Mouse (Mus musculus) forebrain, embryonic 10.5 days (tissue): ENCODE measurements at regions not wholly inside any gene's neighbourhood (a gene's known extent, or its start where the extent isn't known, plus 50 kb on each side); places are given as distances from the start of the nearest gene placed in this dataset.
"Not testable (repeated sequence)": the region's sequence is repeated elsewhere in the genome, so short reads cannot be mapped to it uniquely, and the experiment has no call there.

Experiments
- DNase-seq: peaks from one replicate; pipeline ENCODE4 v3.0.0-alpha.2; 2017; ENCODE audit warnings: low spot score; ENCODE audit errors: extremely low spot score
- H3K27ac ChIP-seq: fragments of 300-500 bp; sonication (generic); 2 replicates; pipeline ENCODE4 v1.5.1; 2016; ENCODE audit warnings: mild to moderate bottlenecking
- H3K27me3 ChIP-seq: fragments of 300-500 bp; sonication (generic); 2 replicates; pipeline ENCODE4 v1.6.1; 2016; ENCODE audit warnings: mild to moderate bottlenecking; ENCODE audit not compliant: poor library complexity, severe bottlenecking
- H3K36me3 ChIP-seq: fragments of 300-500 bp; sonication (generic); replicated peaks from 2 replicates; pipeline ENCODE4 v1.6.1; 2016; ENCODE audit warnings: mild to moderate bottlenecking, moderate library complexity
- H3K4me1 ChIP-seq: fragments of 300-500 bp; sonication (generic); 2 replicates; pipeline ENCODE4 v1.6.1; 2016
- H3K4me3 ChIP-seq: fragments of 300-500 bp; sonication (generic); 2 replicates; pipeline ENCODE4 v1.5.1; 2016; ENCODE audit warnings: mild to moderate bottlenecking, moderate library complexity
- H3K9me3 ChIP-seq: fragments of 300-500 bp; sonication (generic); 2 replicates; pipeline ENCODE4 v1.6.1; 2016; ENCODE audit warnings: mild to moderate bottlenecking, moderate library complexity
- WGBS: fragments of 180-500 bp; shearing (Covaris S2); methylation state at CpG from one replicate; pipeline ENCODE4 v1.1.7; 2016; 5-methylcytosine and 5-hydroxymethylcytosine counted together

DNA sequence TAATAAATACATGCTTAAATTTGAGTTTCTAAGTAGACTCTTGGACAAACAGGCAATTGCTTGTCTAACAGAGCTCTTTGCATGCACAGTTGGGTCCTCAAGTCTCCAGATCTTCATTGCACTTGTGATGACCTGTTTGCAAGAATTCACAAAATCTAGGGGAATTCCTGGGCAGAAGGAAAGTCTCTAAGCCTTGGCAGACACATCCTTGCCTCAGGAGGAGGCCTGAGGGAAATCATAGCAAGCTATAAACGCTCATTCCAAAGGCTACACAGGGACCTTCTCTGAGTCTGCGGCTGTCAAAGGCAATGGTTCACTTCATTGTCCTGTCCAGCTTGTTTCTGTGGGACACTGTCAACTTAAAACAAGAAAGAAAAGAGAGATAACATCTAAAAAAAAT lies 117.9 kb downstream of the Phlda1 start:
- no peaks in the 10 kb centered on the region for H3K9me3 ChIP-seq
- no peak overlapping the region for H3K27ac ChIP-seq
- no peaks in the 10 kb centered on the region for H3K36me3 ChIP-seq
- no peak for DNase-seq
- no peak overlapping the region for H3K4me3 ChIP-seq
- H3K27me3 ChIP-seq, result peaks cover 90% of the 10 kb centered on the region
- H3K4me1 ChIP-seq, result peaks cover 46% of the 10 kb centered on the region
- 8% methylated on average over 2 of the region's 2 CpGs for WGBS

DNA sequence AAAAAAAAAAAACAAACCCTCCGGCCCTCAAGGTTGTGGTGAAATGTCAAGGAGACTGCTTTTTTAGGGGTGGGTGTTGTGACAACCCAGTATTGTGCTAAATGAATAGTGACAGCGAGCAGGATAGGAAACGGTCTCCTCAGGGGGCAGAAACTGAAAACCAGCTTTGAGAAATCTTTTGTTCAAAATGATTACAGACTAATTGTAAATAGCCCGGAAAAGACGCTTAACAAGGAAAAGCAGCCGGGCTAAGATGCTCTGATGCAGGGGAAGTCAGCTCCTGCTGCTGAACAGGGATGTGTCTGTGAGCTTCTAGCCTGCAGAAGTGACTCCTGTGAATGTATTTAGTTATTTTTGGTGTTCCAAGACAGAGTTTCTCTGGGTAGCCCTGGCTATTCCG lies 118.5 kb downstream of the Phlda1 start:
- Histone ChIP-seq H3K4me3 (no peak overlapping the region), H3K9me3 (no peaks in the 10 kb centered on the region), H3K27me3 (peaks cover 90% of the 10 kb centered on the region), H3K27ac (no peak overlapping the region), H3K36me3 (no peaks in the 10 kb centered on the region), H3K4me1 (peaks cover 46% of the 10 kb centered on the region)
- peak; percentile 34 for DNase-seq
- 15% methylated on average over 7 of the region's 7 CpGs for WGBS

DNA sequence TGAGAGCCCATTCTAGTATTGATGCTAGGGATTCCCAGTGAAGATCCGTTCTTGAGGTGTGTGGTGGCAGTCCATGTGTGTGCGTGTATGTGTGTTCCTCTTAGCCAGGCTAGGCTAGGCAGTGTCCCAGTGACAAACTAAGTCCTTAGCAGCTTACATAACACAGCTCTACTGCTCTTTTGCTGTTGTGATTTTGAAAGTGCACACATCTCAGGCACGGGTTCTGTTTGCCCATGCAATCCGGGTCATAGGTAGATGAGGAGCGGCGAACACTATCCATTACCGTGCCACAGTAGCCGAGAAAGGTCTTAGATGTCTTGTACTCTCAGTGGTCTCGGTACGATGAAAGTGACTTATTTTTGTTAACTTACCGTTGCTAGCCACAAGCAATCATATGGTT lies 119.5 kb downstream of the Phlda1 start:
- peaks cover 90% of the 10 kb centered on the region for H3K27me3 ChIP-seq
- DNase-seq, result no peak
- peaks cover 43% of the 10 kb centered on the region for H3K4me1 ChIP-seq
- H3K4me3 ChIP-seq, result no peak overlapping the region
- no peaks in the 10 kb centered on the region for H3K9me3 ChIP-seq
- 93% methylated on average over 11 of the region's 11 CpGs for WGBS
- no peaks in the 10 kb centered on the region for H3K36me3 ChIP-seq
- H3K27ac ChIP-seq, result no peak overlapping the region

DNA sequence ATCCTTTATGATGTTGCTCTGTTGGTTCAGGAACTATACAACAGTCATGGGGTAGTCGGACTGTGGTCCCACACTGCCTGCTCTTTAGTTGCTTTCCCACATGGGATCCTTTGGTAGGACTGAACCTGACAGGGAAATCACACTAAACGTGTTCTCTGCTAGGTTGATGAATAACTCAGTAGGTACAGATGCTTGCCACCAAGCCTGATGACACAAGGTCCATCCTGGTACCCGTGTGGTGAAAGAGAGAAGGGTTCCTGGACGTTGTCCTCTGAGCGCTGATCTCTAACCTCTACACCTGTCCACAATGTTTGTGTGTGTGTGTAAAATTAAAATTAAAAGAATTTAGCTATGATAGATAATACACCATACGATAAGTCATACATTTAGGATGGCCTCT lies 119.9 kb downstream of the Phlda1 start:
- Histone ChIP-seq H3K27ac (no peak overlapping the region), H3K9me3 (no peaks in the 10 kb centered on the region), H3K4me1 (peaks cover 40% of the 10 kb centered on the region), H3K4me3 (no peak overlapping the region), H3K36me3 (no peaks in the 10 kb centered on the region), H3K27me3 (peaks cover 90% of the 10 kb centered on the region)
- no peak for DNase-seq
- 91% methylated on average over 6 of the region's 6 CpGs for WGBS

DNA sequence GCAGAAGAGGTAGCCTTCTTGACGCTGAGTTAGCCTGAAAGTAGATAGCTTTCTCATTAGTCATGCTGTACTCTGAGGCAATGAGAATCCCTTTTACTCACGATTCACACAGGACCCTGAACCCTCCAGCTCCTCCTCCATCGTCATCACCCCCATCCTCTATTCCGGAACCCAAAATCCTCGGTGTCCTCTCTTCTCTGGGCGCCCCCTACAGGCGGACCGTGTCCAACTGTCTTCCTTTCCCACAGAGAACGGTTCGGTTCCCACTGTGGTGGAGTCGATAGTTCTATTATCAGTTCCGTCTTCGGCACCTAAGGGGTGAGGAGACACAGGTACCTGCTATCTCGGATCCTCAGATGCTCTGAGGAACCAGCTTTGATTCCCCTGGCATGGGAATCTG lies 130.2 kb downstream of the Phlda1 start:
- Histone ChIP-seq H3K9me3 (no peaks in the 10 kb centered on the region), H3K27me3 (peaks cover 15% of the 10 kb centered on the region; the same call in 1 of the 2 replicates), H3K4me1 (no peaks in the 10 kb centered on the region), H3K27ac (no peak overlapping the region), H3K4me3 (no peak overlapping the region), H3K36me3 (no peaks in the 10 kb centered on the region)
- WGBS, result 70% methylated on average over 14 of the region's 14 CpGs
- DNase-seq, result no peak

DNA sequence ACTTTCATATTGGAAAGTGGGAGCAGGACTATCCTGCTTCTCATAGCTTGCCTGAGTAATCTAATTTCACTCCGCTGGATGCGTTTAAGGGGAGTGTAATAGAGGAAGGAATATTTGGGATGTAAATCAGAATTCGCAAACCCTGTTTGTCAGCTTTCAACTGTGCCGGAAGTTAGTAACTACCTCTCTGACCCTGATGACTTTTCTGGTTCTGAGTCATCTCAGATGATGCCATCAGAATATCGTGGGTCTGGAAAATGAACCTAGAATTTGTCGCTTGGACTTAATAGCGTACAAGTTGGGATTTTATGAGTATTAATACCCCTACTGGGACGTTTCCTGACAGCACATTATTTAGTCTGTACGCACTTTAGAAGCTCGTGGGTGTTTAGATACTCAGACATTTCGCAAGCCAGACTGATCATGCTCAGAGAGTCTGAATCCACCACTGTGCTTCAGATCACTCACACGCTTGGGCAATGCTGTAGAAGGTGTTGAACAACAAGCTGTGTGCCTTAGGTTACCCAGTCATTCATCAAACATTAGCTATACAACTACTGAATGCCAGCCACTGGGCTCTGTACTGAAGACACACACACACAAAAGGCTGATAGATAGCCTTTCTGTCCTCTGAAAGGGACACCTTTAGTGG lies 131.1 kb downstream of the Phlda1 start:
- H3K27me3 ChIP-seq, result 0 out of 2 replicates have a peak, but pooled peaks cover 8% of the 10 kb centered on the region
- H3K36me3 ChIP-seq, result no peaks in the 10 kb centered on the region
- no peaks in the 10 kb centered on the region for H3K4me1 ChIP-seq
- WGBS, result 94% methylated on average over 12 of the region's 12 CpGs
- no peak for DNase-seq
- no peak overlapping the region for H3K27ac ChIP-seq
- no peaks in the 10 kb centered on the region for H3K9me3 ChIP-seq
- no peak overlapping the region for H3K4me3 ChIP-seq

DNA sequence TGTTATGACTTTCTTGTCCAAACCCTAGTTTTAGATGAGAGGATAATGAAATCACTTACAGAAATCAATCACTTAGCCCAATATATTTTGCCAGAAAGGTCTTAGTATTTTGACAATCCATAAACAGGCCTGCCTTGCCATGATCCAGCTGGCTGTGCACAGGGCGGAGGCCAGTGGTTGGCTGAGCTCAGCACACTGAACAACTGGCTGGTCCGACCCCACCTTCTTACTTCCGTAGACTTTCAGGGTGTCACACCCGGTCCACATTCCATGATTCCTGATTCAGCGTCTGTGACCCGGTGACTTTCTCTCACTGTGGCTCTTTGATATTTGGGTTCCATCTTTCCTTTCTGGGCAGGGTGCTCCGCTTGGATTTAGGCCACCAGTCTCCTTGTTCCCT lies 133.8 kb downstream of the Phlda1 start:
- Histone ChIP-seq H3K36me3 (no peaks in the 10 kb centered on the region), H3K4me1 (no peaks in the 10 kb centered on the region), H3K9me3 (no peaks in the 10 kb centered on the region), H3K4me3 (no peak overlapping the region), H3K27ac (no peak overlapping the region), H3K27me3 (no peaks in the 10 kb centered on the region)
- DNase-seq, result no peak
- 94% methylated on average over 7 of the region's 7 CpGs for WGBS

DNA sequence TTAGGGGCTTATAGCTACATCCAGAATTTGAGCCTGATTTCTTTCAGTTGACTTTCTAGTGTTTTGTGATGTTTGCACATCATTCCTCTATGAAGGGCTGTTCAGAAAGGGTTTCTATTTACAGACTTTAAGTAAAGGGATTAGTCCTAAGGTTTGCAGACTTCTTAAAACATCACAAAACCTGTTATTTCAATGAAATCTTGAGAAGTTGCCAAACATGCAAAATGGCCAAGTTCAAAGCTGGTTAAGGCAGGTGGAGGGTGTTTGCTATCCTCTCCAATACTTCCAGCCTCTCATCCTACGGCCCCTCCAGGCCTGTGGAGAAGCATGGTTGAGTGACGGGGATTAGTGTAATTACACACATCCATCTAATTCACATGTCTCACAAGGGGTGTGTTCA lies 136.6 kb downstream of the Phlda1 start:
- no peaks in the 10 kb centered on the region for H3K27me3 ChIP-seq
- 74% methylated on average over 2 of the region's 2 CpGs for WGBS
- H3K9me3 ChIP-seq, result no peaks in the 10 kb centered on the region
- no peak overlapping the region for H3K27ac ChIP-seq
- no peak for DNase-seq
- H3K36me3 ChIP-seq, result no peaks in the 10 kb centered on the region
- H3K4me1 ChIP-seq, result no peaks in the 10 kb centered on the region
- H3K4me3 ChIP-seq, result no peak overlapping the region

DNA sequence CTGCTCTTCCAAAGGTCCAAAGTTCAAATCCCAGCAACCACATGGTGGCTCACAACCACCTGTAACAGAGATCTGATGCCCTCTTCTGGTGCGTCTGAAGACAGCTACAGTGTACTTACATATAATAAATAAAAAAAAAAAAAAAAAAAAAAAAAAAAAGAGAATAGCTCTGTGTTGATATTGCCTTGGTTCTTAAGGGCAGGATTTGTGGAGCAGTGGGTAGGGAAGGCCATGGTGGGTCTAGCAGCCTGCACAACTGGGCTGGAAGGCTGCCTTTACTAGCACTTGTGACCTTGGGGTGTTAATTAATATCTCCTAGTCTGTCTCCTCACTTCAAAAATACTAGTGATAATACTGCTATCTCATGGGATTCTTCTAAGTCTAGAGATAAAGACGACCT lies 147.7 kb downstream of the Phlda1 start:
- H3K27me3 ChIP-seq, H3K36me3 ChIP-seq, H3K27ac ChIP-seq, H3K4me3 ChIP-seq, DNase-seq, H3K9me3 ChIP-seq: not testable (repeated sequence)
- peaks cover 14% of the 10 kb centered on the region for H3K4me1 ChIP-seq
- WGBS, result 79% methylated on average over 1 of the region's 2 CpGs

DNA sequence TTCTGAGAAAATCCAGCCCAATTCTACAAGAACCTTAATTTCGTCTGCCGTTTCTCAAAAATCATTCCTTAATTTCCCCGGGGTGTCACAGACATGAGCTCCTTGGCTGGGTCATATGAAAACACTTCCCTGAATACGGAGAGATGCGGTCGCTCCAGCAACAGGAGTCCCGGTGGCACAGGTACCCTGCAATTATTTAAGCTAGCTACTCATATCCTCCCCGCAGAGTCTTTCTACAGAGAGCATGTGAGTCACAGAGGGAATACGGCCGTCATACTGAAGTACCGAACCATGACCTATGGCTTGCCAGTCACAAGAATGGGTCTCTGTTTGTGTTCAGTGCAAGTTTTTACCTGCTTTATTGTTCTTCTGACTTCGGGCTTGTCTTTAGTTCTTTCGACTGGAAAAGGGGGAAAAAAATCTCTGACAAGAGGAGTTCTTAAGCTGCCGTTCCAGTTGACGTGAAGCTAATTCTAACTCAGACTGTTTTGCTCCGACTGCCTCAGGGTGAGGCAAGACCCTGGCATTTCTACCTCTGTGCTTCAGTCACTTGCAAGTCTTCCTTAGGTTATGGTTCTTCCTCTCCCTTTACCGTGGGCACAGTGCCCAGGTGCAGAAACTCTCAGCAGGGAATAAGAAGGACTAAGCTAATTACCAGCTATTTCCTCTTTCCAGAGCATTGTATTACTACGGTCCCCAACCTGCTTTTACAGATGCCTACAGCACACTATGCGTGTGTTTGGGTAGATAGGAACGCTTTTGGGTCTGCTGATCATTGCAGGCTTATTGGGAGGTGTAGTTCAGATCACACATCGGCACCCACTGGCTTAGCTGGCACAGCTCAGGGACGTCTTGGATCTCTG lies 148.5 kb downstream of the Phlda1 start:
- H3K27me3 ChIP-seq, result peaks cover 6% of the 10 kb centered on the region
- no peaks in the 10 kb centered on the region for H3K36me3 ChIP-seq
- peaks cover 16% of the 10 kb centered on the region for H3K4me1 ChIP-seq
- no peak for DNase-seq
- 66% methylated on average over 22 of the region's 22 CpGs for WGBS
- no peak overlapping the region for H3K27ac ChIP-seq
- no peak overlapping the region for H3K4me3 ChIP-seq
- no peaks in the 10 kb centered on the region for H3K9me3 ChIP-seq

DNA sequence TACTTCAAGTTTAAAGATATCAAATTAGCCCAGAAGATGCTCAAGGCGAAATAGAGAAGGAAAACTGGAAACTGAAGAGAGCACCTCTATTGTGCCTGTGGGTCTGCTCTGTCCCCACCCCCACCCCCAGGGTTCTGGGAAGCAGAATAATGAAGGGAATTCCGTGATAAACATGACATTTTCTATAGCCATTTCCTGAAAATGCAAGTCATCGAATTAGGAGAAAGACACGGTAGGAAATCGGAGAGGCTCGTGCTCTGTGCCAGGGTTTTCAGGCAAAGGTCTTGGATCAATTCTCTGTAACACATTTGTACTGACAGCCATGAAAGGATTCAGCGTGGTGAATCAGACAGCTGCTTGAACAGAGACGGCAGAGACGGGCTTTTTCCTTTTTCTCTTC lies 152.7 kb downstream of the Phlda1 start:
- 45% methylated on average over 9 of the region's 9 CpGs for WGBS
- DNase-seq, result no peak
- H3K27me3 ChIP-seq, result peaks cover 31% of the 10 kb centered on the region
- H3K27ac ChIP-seq, result 0 out of 2 replicates have a peak overlapping the region, but pooled peaks have one; percentile 22
- no peak overlapping the region for H3K4me3 ChIP-seq
- H3K9me3 ChIP-seq, result no peaks in the 10 kb centered on the region
- peaks cover 23% of the 10 kb centered on the region for H3K4me1 ChIP-seq
- no peaks in the 10 kb centered on the region for H3K36me3 ChIP-seq

DNA sequence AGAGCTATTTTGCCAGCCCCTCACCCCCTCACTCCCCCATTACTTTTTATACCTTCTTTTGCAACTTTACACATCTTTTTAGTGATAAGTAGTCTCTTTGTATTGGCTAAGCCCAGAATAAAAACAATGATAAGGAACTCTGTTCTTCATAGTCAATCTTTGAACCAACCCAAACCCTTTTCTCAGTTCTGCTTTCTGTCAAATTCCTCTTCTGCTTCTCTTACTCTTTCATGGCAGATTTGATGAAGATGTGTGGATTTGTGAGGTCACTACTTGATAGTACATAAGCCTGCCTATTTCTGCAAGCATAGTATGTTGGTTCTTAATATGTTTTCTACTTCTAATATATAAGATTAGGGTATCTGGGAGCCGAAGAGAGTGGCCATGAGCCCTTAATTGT lies 156.6 kb downstream of the Phlda1 start:
- Histone ChIP-seq H3K36me3 (no peaks in the 10 kb centered on the region), H3K4me3 (no peak overlapping the region), H3K9me3 (no peaks in the 10 kb centered on the region), H3K27ac (no peak overlapping the region), H3K4me1 (peaks cover 19% of the 10 kb centered on the region), H3K27me3 (peaks cover 44% of the 10 kb centered on the region)
- no peak for DNase-seq
- WGBS, result 88% methylated on average over 1 of the region's 1 CpGs

DNA sequence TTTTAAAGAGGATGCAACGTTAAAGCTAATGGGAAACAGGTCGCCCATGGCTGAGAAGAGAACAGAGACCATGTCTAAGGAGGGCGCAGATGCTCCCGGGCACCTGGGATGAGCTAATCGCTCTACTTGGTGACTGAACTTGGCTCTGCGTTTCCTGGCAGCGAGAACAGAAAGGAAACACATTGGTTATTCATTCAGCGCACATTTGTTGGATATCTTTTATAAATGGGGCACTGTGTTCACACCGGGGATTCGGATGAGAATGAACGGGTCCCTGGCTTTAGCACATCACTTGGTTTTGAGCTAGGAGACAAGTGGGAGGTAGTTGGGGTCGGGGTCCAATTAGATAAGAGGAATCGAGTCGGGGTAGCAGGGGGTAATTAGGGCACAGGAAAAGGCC lies 159.7 kb downstream of the Phlda1 start:
- DNase-seq, result no peak
- Histone ChIP-seq H3K27me3 (peaks cover 25% of the 10 kb centered on the region), H3K4me1 (peaks cover 30% of the 10 kb centered on the region), H3K27ac (no peak overlapping the region), H3K9me3 (no peaks in the 10 kb centered on the region), H3K4me3 (no peak overlapping the region), H3K36me3 (no peaks in the 10 kb centered on the region)
- 87% methylated on average over 14 of the region's 14 CpGs for WGBS
